In genomic region chr14:77141324-77142282, GRCm38 (mm10) we compare ENCODE assay signal across 8 mouse cellular contexts. TPM values are rescaled to one million over a fixed set of nuclear protein-coding genes. Genes with fewer than 3 reads are reported as not detected.
DNase-seq lines count a peak whose midpoint lies in the region; ATAC-seq and TF ChIP-seq lines count a peak whose summit lies in the region.

No protein-coding gene starts in this region.

- peak; percentile 87 for DNase-seq in CD4-positive, CD25-positive, alpha-beta regulatory T cell, adult 2 months (ENCODE audit: low read depth, low spot score)
- peak; percentile 27 for DNase-seq in adrenal gland, adult 8-10 months
- DNase-seq in embryonic facial prominence, embryonic 11.5 days (ENCODE audit: low spot score) = peak; percentile 95
- peak; percentile 83 for DNase-seq in kidney, postnatal 14 days
- DNase-seq in lung, embryonic 14.5 days = peak; percentile 97
- peak; percentile 94 for DNase-seq in retina, embryonic 14.5 days (ENCODE audit: low spot score)
- DNase-seq in urinary bladder, adult 2 months (ENCODE audit: low spot score) = peak; percentile 34

- no peaks in the 10 kb centered on the region for H3K9me3 ChIP-seq in embryonic facial prominence, embryonic 11.5 days (replicated peaks; ENCODE audit: control insufficient read depth, low read length)
- H3K9me3 ChIP-seq in heart, embryonic 12.5 days (replicated peaks) = no peaks in the 10 kb centered on the region
- H3K9me3 ChIP-seq in lung, embryonic 14.5 days (ENCODE audit: low read depth, low read length) = no peaks in the 10 kb centered on the region

- H3K4me3 ChIP-seq in embryonic facial prominence, embryonic 11.5 days (ENCODE audit: low read depth, low read length) = no peak overlapping the region
- H3K4me3 ChIP-seq in heart, embryonic 12.5 days = no peak overlapping the region
- H3K4me3 ChIP-seq in lung, embryonic 14.5 days (ENCODE audit: low read depth, low read length) = no peak overlapping the region

- peak; percentile 81 for ATAC-seq in embryonic facial prominence, embryonic 11.5 days (replicated peaks; ENCODE audit: insufficient number of reproducible peaks, low FRiP score, low TSS enrichment, low read depth)
- ATAC-seq in heart, embryonic 12.5 days (ENCODE audit: insufficient number of reproducible peaks, low FRiP score) = 0 out of 2 replicates have a peak, but pooled peaks have one; percentile 45
- ATAC-seq in lung, embryonic 14.5 days (ENCODE audit: insufficient read depth) = peak; percentile 85

- no peaks in the 10 kb centered on the region for H3K36me3 ChIP-seq in embryonic facial prominence, embryonic 11.5 days (replicated peaks; ENCODE audit: control insufficient read depth, insufficient read depth, low read depth, low read length)
- no peaks in the 10 kb centered on the region for H3K36me3 ChIP-seq in heart, embryonic 12.5 days
- H3K36me3 ChIP-seq in lung, embryonic 14.5 days (ENCODE audit: insufficient read depth) = no peaks in the 10 kb centered on the region

- H3K9ac ChIP-seq in embryonic facial prominence, embryonic 11.5 days (replicated peaks; ENCODE audit: low read length) = no peak overlapping the region
- H3K9ac ChIP-seq in heart, embryonic 12.5 days = no peak overlapping the region
- H3K9ac ChIP-seq in lung, embryonic 14.5 days = no peak overlapping the region

- no peak overlapping the region for H3K27ac ChIP-seq in embryonic facial prominence, embryonic 11.5 days (replicated peaks; ENCODE audit: low read depth, low read length)
- no peak overlapping the region for H3K27ac ChIP-seq in heart, embryonic 12.5 days (ENCODE audit: poor library complexity, severe bottlenecking)
- H3K27ac ChIP-seq in lung, embryonic 14.5 days (ENCODE audit: low read depth) = no peak overlapping the region

- no peak overlapping the region for H3K4me2 ChIP-seq in embryonic facial prominence, embryonic 11.5 days (ENCODE audit: low read depth, low read length)
- 0 out of 2 replicates have a peak overlapping the region, but pooled peaks have one; percentile 24 for H3K4me2 ChIP-seq in heart, embryonic 12.5 days
- H3K4me2 ChIP-seq in lung, embryonic 14.5 days = no peak overlapping the region

- no peaks in the 10 kb centered on the region for H3K4me1 ChIP-seq in embryonic facial prominence, embryonic 11.5 days (ENCODE audit: control insufficient read depth, insufficient read depth, low read length)
- peaks cover 20% of the 10 kb centered on the region for H3K4me1 ChIP-seq in heart, embryonic 12.5 days (replicated peaks)
- H3K4me1 ChIP-seq in lung, embryonic 14.5 days (ENCODE audit: insufficient read depth) = no peaks in the 10 kb centered on the region

- 34% methylated on average over 17 of the region's 17 CpGs for WGBS in embryonic facial prominence, embryonic 11.5 days
- WGBS in heart, embryonic 12.5 days = 31% methylated on average over 17 of the region's 17 CpGs
- 25% methylated on average over 17 of the region's 17 CpGs for WGBS in lung, embryonic 14.5 days

- H3K27me3 ChIP-seq in embryonic facial prominence, embryonic 11.5 days (ENCODE audit: control insufficient read depth, insufficient read depth, low read length) = no peaks in the 10 kb centered on the region
- no peaks in the 10 kb centered on the region for H3K27me3 ChIP-seq in heart, embryonic 12.5 days (replicated peaks)
- H3K27me3 ChIP-seq in lung, embryonic 14.5 days (ENCODE audit: insufficient read depth, low read length) = no peaks in the 10 kb centered on the region

- TF ChIP-seq CTCF in lung, embryonic 14.5 days (IDR thresholded peaks at IDR 0.05; ENCODE audit: low read depth) = peak; percentile 80

RNA-seq across cellular contexts. Expression of gene Enox1, which starts 15.0 kb away (rescaled TPM):
- 1 to 10 TPM; 3.1 to 6.7 (median 5.2) TPM for total RNA-seq in adrenal gland, adult 8-10 months (2022)
- 9.6 and 11.5 TPM in 2 replicates for polyA plus RNA-seq in embryonic facial prominence, embryonic 11.5 days (2014; fragmentation: Nextera tagmentation; extraction: Ambion mirVana)
- 3.2 and 4.5 TPM in 2 replicates for polyA plus RNA-seq in heart, embryonic 12.5 days (2016; fragmentation: Nextera tagmentation; extraction: Ambion mirVana)
- polyA plus RNA-seq in lung, embryonic 14.5 days (2014; fragmentation: Nextera tagmentation; extraction: Ambion mirVana) = 2.6 and 2.8 TPM in 2 replicates
- polyA plus RNA-seq in urinary bladder, adult 2 months (2012; rRNA removed) = 1.6 and 1.8 TPM in 2 replicates

Comparison
In these comparisons a context has a peak if more than half of its experiments do, and no peak if none do; other contexts are left out.
1. DNase-seq: peak in every context shown above with its lines; median percentile 97 in lung, embryonic 14.5 days; 95 in embryonic facial prominence, embryonic 11.5 days; 94 in retina, embryonic 14.5 days; 87 in CD4-positive, CD25-positive, alpha-beta regulatory T cell, adult 2 months; 83 in kidney, postnatal 14 days; 34 in urinary bladder, adult 2 months; 27 in adrenal gland, adult 8-10 months.